Comparison of ENCODE assay signal across 36 mouse cellular contexts in the genomic region with DNA sequence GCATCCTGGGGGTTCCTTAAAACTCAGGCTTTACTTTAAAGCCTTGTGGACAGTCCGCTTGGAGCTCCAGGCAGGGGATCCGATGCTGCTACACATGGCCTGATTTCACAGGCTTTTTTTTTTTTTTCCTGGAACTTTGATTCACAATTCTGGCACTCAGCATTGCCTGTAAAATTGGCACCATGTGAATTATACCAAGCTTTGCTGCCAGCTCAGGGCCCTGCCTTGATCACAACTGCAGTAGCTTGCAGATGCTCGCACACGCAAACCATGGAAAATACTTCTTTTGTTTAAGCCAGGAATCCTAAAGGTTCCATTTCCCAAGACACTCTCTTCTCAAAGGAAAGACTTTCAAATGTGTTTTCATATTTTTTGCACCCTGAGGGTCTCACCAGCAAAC. TPM values are rescaled to one million over a fixed set of nuclear protein-coding genes. Genes with fewer than 3 reads are reported as not detected.
"Had no signal": no experiment of that assay in that cellular context is flagged by ENCODE, and none has a peak within 500 bp of the region (broad histone marks: within the 10 kb centered on the region; RNA-seq: fewer than 3 reads in every experiment).

No protein-coding gene starts in this region.

- DNase-seq: left cerebral cortex, postnatal 4 days; liver; liver, embryonic 13.5 days; liver, postnatal 0 days; lung, adult 18-20 months; lung, adult 2 months; lung, embryonic 14.5 days; lung, postnatal 10 days; lung, postnatal 14 days; lung, postnatal 36 days; lung, postnatal 4 days; midbrain, embryonic 14.5 days had no signal

- H3K4me3 ChIP-seq: limb, embryonic 10.5 days; limb, embryonic 12.5 days; limb, embryonic 13.5 days; limb, embryonic 15.5 days; liver, embryonic 12.5 days; liver, embryonic 13.5 days; liver, embryonic 15.5 days; lung, embryonic 15.5 days; megakaryocyte, embryonic 14.5 days; midbrain, embryonic 10.5 days; midbrain, embryonic 12.5 days; midbrain, embryonic 13.5 days; midbrain, embryonic 15.5 days; myocyte; neural tube, embryonic 12.5 days had no signal

- H3K4me1 ChIP-seq: limb, embryonic 10.5 days; limb, embryonic 12.5 days; limb, embryonic 13.5 days; limb, embryonic 15.5 days; liver, embryonic 13.5 days; liver, embryonic 15.5 days; lung, embryonic 15.5 days; midbrain, embryonic 10.5 days; midbrain, embryonic 12.5 days; midbrain, embryonic 13.5 days; midbrain, embryonic 15.5 days; neural tube, embryonic 12.5 days had no signal

- ATAC-seq: liver, embryonic 12.5 days; liver, postnatal 0 days; lung, postnatal 0 days; midbrain, embryonic 13.5 days; midbrain, embryonic 15.5 days; midbrain, embryonic 16.5 days had no signal

- H3K27ac ChIP-seq: limb, embryonic 10.5 days; limb, embryonic 12.5 days; limb, embryonic 13.5 days; limb, embryonic 15.5 days; liver, embryonic 12.5 days; liver, embryonic 13.5 days; liver, embryonic 14.5 days; liver, embryonic 15.5 days; lung, embryonic 15.5 days; macrophage; midbrain, embryonic 10.5 days; midbrain, embryonic 12.5 days; midbrain, embryonic 13.5 days; midbrain, embryonic 15.5 days; neural tube, embryonic 12.5 days had no signal

- H3K36me3 ChIP-seq: limb, embryonic 10.5 days; limb, embryonic 12.5 days; limb, embryonic 13.5 days; limb, embryonic 15.5 days; liver, embryonic 12.5 days; liver, embryonic 13.5 days; liver, embryonic 15.5 days; lung, embryonic 15.5 days; midbrain, embryonic 10.5 days; midbrain, embryonic 12.5 days; midbrain, embryonic 13.5 days; midbrain, embryonic 15.5 days; neural tube, embryonic 12.5 days had no signal

- H3K9ac ChIP-seq: limb, embryonic 12.5 days; limb, embryonic 13.5 days; limb, embryonic 15.5 days; liver, embryonic 12.5 days; liver, embryonic 13.5 days; liver, embryonic 14.5 days; liver, embryonic 15.5 days; liver, postnatal 0 days; lung, embryonic 14.5 days; lung, embryonic 15.5 days; midbrain, embryonic 12.5 days; midbrain, embryonic 13.5 days; midbrain, embryonic 15.5 days; neural tube, embryonic 12.5 days had no signal

- H3K9me3 ChIP-seq: limb, embryonic 10.5 days; limb, embryonic 12.5 days; limb, embryonic 13.5 days; limb, embryonic 15.5 days; liver, embryonic 12.5 days; liver, embryonic 13.5 days; liver, embryonic 15.5 days; lung, embryonic 15.5 days; midbrain, embryonic 10.5 days; midbrain, embryonic 15.5 days had no signal

- H3K4me2 ChIP-seq: limb, embryonic 12.5 days; limb, embryonic 13.5 days; limb, embryonic 15.5 days; liver, embryonic 11.5 days; liver, embryonic 12.5 days; liver, embryonic 13.5 days; liver, embryonic 15.5 days; lung, embryonic 14.5 days; lung, embryonic 15.5 days; midbrain, embryonic 11.5 days; midbrain, embryonic 12.5 days; midbrain, embryonic 13.5 days; midbrain, embryonic 15.5 days; neural tube, embryonic 12.5 days had no signal

- H3K27me3 ChIP-seq: limb, embryonic 12.5 days; limb, embryonic 13.5 days; limb, embryonic 15.5 days; lung, embryonic 15.5 days; midbrain, embryonic 12.5 days; midbrain, embryonic 13.5 days; midbrain, embryonic 15.5 days; neural tube, embryonic 12.5 days had no signal

RNA-seq across cellular contexts. Expression of a gene that starts 44.1 kb away (rescaled TPM):
- total RNA-seq: liver, adult 2 months; monocyte, adult 5-6 weeks had no signal
- polyA plus RNA-seq: liver, adult 2 months; liver, embryonic 11.5 days; liver, embryonic 12.5 days; liver, embryonic 13.5 days; liver, embryonic 14.5 days; liver, embryonic 16.5 days; liver, postnatal 0 days; lung, embryonic 16.5 days; lung, postnatal 0 days; macrophage; myocyte had no signal
